Mouse (Mus musculus) midbrain, postnatal 0 days (tissue): ENCODE data around the gene 5730522E02Rik. TPM values are rescaled to one million over a fixed set of nuclear protein-coding genes. Genes with fewer than 3 reads are reported as not detected.
A peak's percentile ranks its signal among the peaks of the same experiment; 100 is the strongest.

Source experiments
- ATAC-seq: fragments of 200-750 bp; cut with Nextera tagmentation; 2 replicates; pipeline ENCODE4 v1.8.0; 2017; ENCODE audit warnings: moderate number of reproducible peaks, mild to moderate bottlenecking, moderate TSS enrichment, moderate library complexity; ENCODE audit not compliant: low FRiP score
- DNase-seq: peaks from one replicate; pipeline ENCODE4 v3.0.0-alpha.2; 2015; ENCODE audit warnings: low spot score
- H3K27ac ChIP-seq: fragments of 300-500 bp; sonication (generic); 2 replicates; pipeline ENCODE4 v1.5.1; 2014; ENCODE audit warnings: low read depth, mild to moderate bottlenecking, low read length, mixed read lengths
- H3K27me3 ChIP-seq: fragments of 300-500 bp; sonication (generic); 2 replicates; pipeline ENCODE4 v1.6.1; 2014; ENCODE audit warnings: low read length, control low read depth, mixed read lengths; ENCODE audit not compliant: insufficient read depth
- H3K36me3 ChIP-seq: fragments of 300-500 bp; sonication (generic); 2 replicates; pipeline ENCODE4 v1.6.1; 2014; ENCODE audit warnings: low read length, control low read depth, mixed read lengths; ENCODE audit not compliant: insufficient read depth
- H3K4me1 ChIP-seq: fragments of 300-500 bp; sonication (generic); 2 replicates; pipeline ENCODE4 v1.6.1; 2014; ENCODE audit warnings: mild to moderate bottlenecking, control low read depth, antibody characterized with exemption, low read length, mixed read lengths; ENCODE audit not compliant: insufficient read depth
- H3K4me2 ChIP-seq: fragments of 300-500 bp; sonication (generic); 2 replicates; pipeline ENCODE4 v1.6.1; 2014; ENCODE audit warnings: low read depth, mild to moderate bottlenecking, low read length, mixed read lengths; ENCODE audit not compliant: poor library complexity, severe bottlenecking
- H3K4me3 ChIP-seq: fragments of 300-500 bp; sonication (generic); 2 replicates; pipeline ENCODE4 v1.5.1; 2014; ENCODE audit warnings: low read depth, mild to moderate bottlenecking, low read length, moderate library complexity
- H3K9ac ChIP-seq: fragments of 300-500 bp; sonication (generic); replicated peaks from 2 replicates; pipeline ENCODE4 v1.6.1; 2014; ENCODE audit warnings: mild to moderate bottlenecking, low read length, moderate library complexity, mixed read lengths; ENCODE audit not compliant: poor library complexity, severe bottlenecking
- H3K9me3 ChIP-seq: fragments of 300-500 bp; sonication (generic); 2 replicates; pipeline ENCODE4 v1.6.1; 2016; ENCODE audit warnings: low read length, control low read depth
- CTCF ChIP-seq: IDR thresholded peaks from 2 replicates; pipeline ENCODE4 v1.5.1; 2016; ENCODE audit warnings: antibody characterized with exemption, mild to moderate bottlenecking
- WGBS: fragments of 180-500 bp; shearing (Covaris S2); extraction: QIAGEN DNeasy Blood & Tissue Kit; methylation state at CpG from one replicate; pipeline ENCODE4 v1.1.7; 2014; 5-methylcytosine and 5-hydroxymethylcytosine counted together
- polyA plus RNA-seq: library from polyadenylated mRNA; unstranded; fragments of >200 nt; fragmentation: Nextera tagmentation; extraction: Ambion mirVana; gene quantifications from 2 replicates; pipeline ENCODE4 v1.2.1, GENCODE M21; 2015
- total RNA-seq: library from RNA; depleted of rRNA; stranded (reverse); fragments of >200 nt; gene quantifications from 2 replicates; pipeline ENCODE4 v1.2.3, GENCODE M21; 2014

5730522E02Rik gene
- total and polyA plus RNA-seq, 2 experiments from 2014 or later, result 5.6 to 12.7 TPM

GRCm38 (mm10) chr11:25752418-25752817, 458.1 kb downstream of the 5730522E02Rik start:
- no peak for DNase-seq
- ATAC-seq, result no peak
- WGBS, result 71% methylated on average over 3 of the region's 3 CpGs
- Histone ChIP-seq H3K4me2 (no peak overlapping the region), H3K9ac (no peak overlapping the region), H3K4me3 (no peak overlapping the region), H3K4me1 (no peaks in the 10 kb centered on the region), H3K27ac (no peak overlapping the region), H3K27me3 (no peaks in the 10 kb centered on the region), H3K36me3 (no peaks in the 10 kb centered on the region), H3K9me3 (no peaks in the 10 kb centered on the region)
- TF ChIP-seq CTCF, result no peak

GRCm38 (mm10) chr11:25747098-25747862, 463.3 kb downstream of the 5730522E02Rik start:
- no peak overlapping the region for H3K27ac ChIP-seq
- no peak for TF ChIP-seq CTCF
- WGBS, result 65% methylated on average over 6 of the region's 6 CpGs
- no peak overlapping the region for H3K4me3 ChIP-seq
- no peak overlapping the region for H3K4me2 ChIP-seq
- no peaks in the 10 kb centered on the region for H3K36me3 ChIP-seq
- H3K9ac ChIP-seq, result no peak overlapping the region
- DNase-seq (no peak), ATAC-seq (no peak)
- H3K27me3 ChIP-seq, result no peaks in the 10 kb centered on the region
- H3K9me3 ChIP-seq, result no peaks in the 10 kb centered on the region
- no peaks in the 10 kb centered on the region for H3K4me1 ChIP-seq

GRCm38 (mm10) chr11:25743664-25744063, 466.9 kb downstream of the 5730522E02Rik start:
- no peaks in the 10 kb centered on the region for H3K4me1 ChIP-seq
- TF ChIP-seq CTCF, result peak; percentile 15; the same call in 1 of the 2 replicates
- WGBS, result 96% methylated on average over 3 of the region's 3 CpGs
- H3K9me3 ChIP-seq, result no peaks in the 10 kb centered on the region
- no peaks in the 10 kb centered on the region for H3K36me3 ChIP-seq
- no peak overlapping the region for H3K9ac ChIP-seq
- H3K4me3 ChIP-seq, result no peak overlapping the region
- H3K4me2 ChIP-seq, result no peak overlapping the region
- no peak for ATAC-seq
- DNase-seq, result no peak
- H3K27me3 ChIP-seq, result no peaks in the 10 kb centered on the region
- H3K27ac ChIP-seq, result no peak overlapping the region

GRCm38 (mm10) chr11:25737255-25737654, 473.3 kb downstream of the 5730522E02Rik start:
- TF ChIP-seq CTCF, result no peak
- no peak for DNase-seq
- Histone ChIP-seq H3K9ac (no peak overlapping the region), H3K4me3 (no peak overlapping the region), H3K4me1 (0 out of 2 replicates have a peak, but pooled peaks cover 2% of the 10 kb centered on the region), H3K9me3 (no peaks in the 10 kb centered on the region), H3K4me2 (no peak overlapping the region), H3K36me3 (no peaks in the 10 kb centered on the region), H3K27ac (no peak overlapping the region), H3K27me3 (no peaks in the 10 kb centered on the region)
- ATAC-seq, result no peak
- 85% methylated on average over 5 of the region's 5 CpGs for WGBS

GRCm38 (mm10) chr11:25729476-25729875, 481.1 kb downstream of the 5730522E02Rik start:
- TF ChIP-seq CTCF, result no peak
- Histone ChIP-seq H3K4me2 (no peak overlapping the region), H3K9ac (no peak overlapping the region), H3K27me3 (no peaks in the 10 kb centered on the region), H3K4me3 (no peak overlapping the region), H3K36me3 (no peaks in the 10 kb centered on the region), H3K9me3 (no peaks in the 10 kb centered on the region), H3K27ac (no peak overlapping the region), H3K4me1 (no peaks in the 10 kb centered on the region)
- WGBS, result 54% methylated on average over 1 of the region's 1 CpGs
- DNase-seq (no peak), ATAC-seq (no peak)

GRCm38 (mm10) chr11:25715447-25716321, 494.9 kb downstream of the 5730522E02Rik start:
- Histone ChIP-seq H3K27ac (no peak overlapping the region), H3K9ac (no peak overlapping the region), H3K4me2 (no peak overlapping the region), H3K27me3 (no peaks in the 10 kb centered on the region), H3K4me3 (no peak overlapping the region), H3K4me1 (no peaks in the 10 kb centered on the region), H3K9me3 (no peaks in the 10 kb centered on the region), H3K36me3 (no peaks in the 10 kb centered on the region)
- WGBS, result 78% methylated on average over 7 of the region's 7 CpGs
- ATAC-seq (no peak), DNase-seq (peak; percentile 32)
- TF ChIP-seq CTCF, result peak; percentile 40
